Mouse (Mus musculus): ENCODE measurements around the gene B3gnt2.

DNA sequence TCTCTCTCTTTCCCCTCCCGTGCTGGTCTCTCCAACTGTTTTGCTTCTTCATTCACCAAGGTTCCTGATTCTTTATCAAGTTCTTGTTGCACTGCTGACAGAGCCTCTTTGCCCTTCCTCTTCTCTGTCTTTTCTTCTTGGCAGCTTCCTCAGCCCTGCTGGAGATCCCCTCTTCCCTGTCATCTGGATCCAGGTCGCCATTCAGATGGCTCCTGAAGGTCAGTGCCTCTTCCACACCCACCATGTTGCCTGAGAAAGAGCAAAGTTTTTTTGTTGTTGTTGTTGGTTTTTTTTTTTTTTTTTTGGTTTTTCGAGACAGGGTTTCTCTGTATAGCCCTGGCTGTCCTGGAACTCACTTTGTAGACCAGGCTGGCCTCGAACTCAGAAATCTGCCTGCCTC, 101.0 kb downstream of the B3gnt2 start:
- no peak for TF ChIP-seq CTCF (IDR thresholded peaks at IDR 0.05)
- TF ChIP-seq EP300 (IDR thresholded peaks at IDR 0.05) = no peak
